Mouse (Mus musculus): ENCODE measurements around the gene Adgrl1.
"Not testable (repeated sequence)": the region's sequence is repeated elsewhere in the genome, so short reads cannot be mapped to it uniquely, and the experiment has no call there.

Gene Adgrl1

GRCm38 (mm10) chr8:83956789-83957188, 56.9 kb downstream of the Adgrl1 start:
- no peak for DNase-seq

DNA sequence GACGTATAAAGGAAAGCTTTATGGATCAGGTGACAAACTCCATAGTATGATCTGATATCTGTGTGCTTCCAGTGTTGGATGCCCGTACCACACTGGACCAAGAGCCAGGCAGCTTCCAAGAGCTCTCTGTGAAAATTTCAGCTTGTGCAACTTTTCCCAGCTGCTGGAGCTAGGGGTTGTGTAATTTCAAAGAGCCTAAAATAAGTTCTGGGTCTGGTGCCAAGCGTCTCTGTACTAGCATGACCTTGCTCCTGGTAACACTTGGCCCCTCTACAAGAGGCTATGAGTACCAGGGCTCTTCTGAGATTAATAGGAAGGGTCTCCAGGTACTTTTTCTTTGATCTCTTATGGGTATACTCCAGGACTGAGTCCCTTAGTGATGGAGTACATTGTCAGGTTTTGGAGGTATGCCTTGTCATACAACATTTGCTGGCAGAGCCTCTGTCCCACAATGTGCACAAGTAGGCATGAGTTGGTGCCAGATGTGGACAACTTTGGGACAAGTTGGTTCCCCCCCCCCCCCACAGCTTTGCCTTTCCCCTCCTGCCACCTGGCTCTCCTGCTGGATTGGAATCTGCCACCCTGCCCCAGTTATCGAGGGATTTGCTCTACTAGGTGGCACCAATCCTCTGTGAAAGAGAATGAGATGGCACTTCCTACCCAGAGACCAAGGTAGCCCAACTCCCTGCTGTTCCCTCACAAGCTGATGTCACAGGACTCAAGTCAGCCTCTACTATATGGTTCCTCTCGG, 64.3 kb downstream of the Adgrl1 start:
- DNase-seq, result no peak

DNA sequence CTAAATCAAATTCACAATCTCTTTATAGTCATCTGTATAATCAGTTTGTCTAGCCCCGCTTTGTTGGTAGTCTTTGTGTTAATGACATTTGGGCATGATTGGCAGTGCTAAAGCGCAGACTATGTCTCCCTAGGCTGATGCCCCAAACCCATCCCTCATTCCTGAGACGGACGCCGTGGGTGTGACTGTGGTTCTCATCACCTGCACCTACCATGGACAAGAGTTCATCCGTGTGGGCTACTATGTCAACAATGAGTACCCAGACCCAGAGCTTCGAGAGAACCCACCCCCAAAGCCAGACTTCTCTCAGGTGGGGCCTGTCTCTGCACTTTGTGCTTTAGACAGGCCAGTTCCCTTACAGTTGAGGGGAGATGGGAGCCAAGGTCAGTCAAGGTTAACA, 67.8 kb downstream of the Adgrl1 start:
- no peak for DNase-seq

- DNase-seq, result no peak
Observed at GRCm38 (mm10) chr8:83971121-83971520, 71.2 kb downstream of the Adgrl1 start.

GRCm38 (mm10) chr8:83971661-83972060, 71.8 kb downstream of the Adgrl1 start:
- no peak for DNase-seq

GRCm38 (mm10) chr8:83972150-83973120, 72.5 kb downstream of the Adgrl1 start, which contains the start of gene Prkaca:
Gene Prkaca, plus strand, starts transcription at chr8:83972993.
- peak; percentile 98 for DNase-seq

DNA sequence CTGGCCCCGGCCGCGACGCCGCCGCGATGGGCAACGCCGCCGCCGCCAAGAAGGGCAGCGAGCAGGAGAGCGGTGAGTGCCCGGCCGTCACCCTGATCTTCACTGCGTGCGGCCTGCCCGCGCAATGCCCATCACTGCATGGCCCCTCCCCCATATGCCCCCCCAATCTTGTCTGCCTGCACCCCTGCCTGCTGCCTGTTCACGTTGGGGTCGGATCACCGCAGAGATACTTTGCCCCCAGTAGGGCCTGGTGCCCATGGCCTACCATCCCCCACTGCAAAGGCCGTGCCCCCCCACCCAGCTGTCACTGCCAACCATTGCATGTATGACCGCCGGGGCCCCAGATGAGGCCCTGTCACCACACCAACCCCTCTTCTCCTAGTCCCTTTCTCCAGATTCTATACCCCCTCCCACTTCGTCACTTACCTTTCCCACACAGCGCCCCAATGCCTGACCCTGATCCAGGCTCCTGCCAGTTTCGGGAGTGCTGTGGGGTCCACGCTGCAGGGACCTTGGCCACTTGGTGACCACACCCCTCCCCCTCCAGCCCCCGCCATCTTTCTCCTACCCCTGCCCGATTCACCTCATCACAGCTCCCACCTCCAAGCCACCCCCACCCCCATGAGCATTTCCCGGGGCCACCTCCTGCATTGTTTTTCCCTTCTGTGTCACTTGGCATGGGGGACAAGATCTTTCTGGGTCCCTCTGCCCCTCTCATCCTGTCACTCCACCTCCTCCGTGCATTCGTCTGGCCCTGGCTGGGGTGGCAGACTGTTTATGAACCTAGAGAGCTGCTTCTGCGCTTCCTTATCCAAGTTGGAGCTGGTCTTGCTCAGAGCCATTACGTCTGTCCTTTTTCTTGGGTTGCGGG, 73.5 kb downstream of the Adgrl1 start:
- peak; percentile 39 for DNase-seq

DNA sequence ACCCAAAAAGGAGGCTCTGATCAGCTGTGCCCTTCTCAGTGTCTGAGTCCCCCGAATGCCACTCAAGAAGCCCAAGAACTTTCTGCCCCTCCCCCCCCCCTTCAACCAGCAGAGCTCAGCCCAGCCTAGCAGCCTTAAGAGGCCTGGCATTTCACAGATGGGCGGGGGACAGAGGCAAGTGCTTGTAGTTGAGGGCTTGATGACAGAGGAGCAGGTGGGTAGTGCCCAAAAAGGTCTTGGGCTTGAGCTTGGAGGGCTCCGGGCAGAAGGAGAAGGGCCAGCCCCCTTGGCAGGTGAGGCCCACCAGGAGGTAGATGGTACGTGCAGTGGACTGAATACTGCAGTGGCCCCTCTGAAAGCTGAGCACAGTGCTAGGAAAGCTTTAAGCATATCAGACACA, 74.6 kb downstream of the Adgrl1 start:
- no peak for DNase-seq

DNA sequence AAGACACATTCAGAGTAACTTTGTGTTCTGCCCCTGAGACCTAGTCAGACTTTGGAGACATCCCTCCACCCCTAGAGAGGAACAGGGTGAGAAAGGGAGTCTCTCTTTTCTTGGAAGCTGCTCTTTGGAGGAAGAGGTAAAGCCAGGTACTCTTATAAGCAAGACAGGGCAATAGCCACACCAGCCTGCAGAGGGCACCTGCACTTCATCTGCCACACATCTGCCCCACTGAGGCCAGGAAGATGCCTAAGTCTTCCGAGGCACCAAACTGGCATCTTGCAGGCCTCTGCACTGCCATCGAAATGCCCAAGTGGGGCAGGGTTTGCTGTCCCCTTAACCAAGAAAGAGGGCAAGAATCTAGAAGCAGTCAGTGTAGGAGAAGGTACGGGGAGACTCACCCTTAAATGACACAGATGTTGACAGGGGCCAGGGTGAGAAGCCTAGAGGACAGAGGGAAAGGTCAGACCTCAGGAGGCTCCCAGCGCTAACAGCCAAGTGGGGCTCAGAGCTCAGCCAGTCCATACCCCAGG, 76.3 kb downstream of the Adgrl1 start:
- no peak for DNase-seq

DNA sequence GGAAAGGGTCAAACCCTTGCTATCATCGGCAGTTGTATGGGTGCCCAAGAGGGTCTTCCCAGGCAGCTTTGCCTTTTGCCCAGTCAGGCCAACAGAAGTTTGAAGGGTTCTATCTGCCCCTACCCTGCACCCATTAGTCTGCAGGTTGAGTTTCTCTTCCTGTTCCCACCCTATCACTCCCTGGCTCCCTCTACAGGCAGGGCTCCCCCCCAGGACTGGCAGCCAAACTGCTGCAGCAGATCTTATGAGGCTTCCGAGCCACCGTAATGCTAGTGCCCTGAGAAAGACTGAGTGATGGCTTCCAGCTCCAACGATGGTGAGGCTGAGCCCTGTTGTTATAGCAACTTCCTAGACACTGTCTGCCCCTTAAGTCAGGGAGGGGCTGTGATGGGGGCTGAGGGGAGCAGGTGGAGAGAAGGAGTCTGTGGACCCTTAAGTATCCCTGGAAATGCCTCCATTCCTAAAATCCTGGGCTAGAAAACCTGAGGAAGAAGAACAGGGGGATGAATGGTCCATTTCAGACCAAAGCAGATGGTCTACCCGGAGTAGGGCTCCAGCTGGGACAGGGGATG, 77.0 kb downstream of the Adgrl1 start:
- no peak for DNase-seq

DNA sequence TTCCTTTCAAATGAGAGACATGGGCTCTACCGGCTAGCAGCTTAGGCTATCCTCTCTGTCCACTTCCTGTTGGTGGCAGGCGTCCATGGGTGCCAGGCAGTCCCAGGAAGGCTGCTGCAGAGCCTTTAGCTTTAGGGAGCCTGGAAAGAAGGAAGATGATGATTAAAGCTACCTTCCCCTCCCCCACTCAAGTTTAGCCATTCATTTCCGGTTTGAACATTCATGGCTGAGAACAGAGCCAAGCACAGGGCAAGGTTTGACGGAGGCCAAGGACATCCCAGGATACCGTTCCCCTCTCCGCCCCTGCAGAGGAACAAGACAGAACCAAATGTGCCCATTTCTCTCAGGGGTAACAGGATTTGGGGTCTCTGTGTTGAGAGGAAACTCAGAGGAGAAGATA, 77.7 kb downstream of the Adgrl1 start:
- DNase-seq, result no peak

- DNase-seq, result no peak
Observed at GRCm38 (mm10) chr8:83978200-83978599, 78.3 kb downstream of the Adgrl1 start.

DNA sequence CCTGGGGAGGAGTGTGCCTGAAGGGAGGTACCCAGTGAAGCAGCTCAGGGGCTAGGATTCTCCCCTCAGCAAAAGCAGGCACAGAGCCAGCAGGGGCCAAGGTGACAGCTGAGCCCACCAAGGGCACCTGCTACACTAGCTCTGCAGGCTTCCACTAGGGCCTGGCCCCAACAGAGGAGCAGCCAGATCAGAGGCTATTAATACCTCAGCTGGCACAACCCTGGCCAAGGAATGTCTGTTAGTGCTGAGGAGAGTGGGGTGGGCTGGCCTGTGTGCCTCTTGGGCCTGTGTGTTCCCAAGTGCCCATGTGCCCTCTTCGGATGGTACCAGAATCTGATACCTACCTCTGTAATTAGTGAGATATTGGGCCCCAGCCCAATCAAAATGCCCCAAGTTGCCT, 80.3 kb downstream of the Adgrl1 start:
- DNase-seq, result no peak

GRCm38 (mm10) chr8:83980845-83981244, 80.9 kb downstream of the Adgrl1 start:
- no peak for DNase-seq

- DNase-seq, result no peak
Observed at GRCm38 (mm10) chr8:83981533-83981932, 81.6 kb downstream of the Adgrl1 start.

GRCm38 (mm10) chr8:83982449-83982848, 82.5 kb downstream of the Adgrl1 start:
- no peak for DNase-seq

DNA sequence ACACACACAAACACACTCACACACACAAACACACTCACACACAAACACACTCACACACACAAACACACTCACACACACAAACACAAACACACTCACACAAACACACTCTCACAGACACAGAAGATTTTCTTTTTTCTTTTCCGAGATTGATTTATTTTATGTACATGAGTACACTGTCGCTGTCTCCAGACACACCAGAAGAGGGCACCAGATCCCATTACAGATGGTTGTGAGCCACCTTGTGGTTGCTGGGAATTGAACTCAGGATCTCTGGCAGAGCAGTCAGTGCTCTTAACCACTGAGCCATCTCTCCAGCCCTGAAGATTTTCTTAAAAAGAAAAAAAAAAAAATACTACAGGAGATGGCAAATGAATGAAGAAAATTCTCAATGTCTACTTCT, 83.3 kb downstream of the Adgrl1 start:
- DNase-seq, result not testable (repeated sequence)

- no peak for DNase-seq
Observed at GRCm38 (mm10) chr8:83989243-83989642, 89.3 kb downstream of the Adgrl1 start.

GRCm38 (mm10) chr8:83990170-83990569, 90.3 kb downstream of the Adgrl1 start:
- DNase-seq, result no peak
